Mouse (Mus musculus) monocyte, adult 5-6 weeks (primary cell): Measurements from ENCODE around the gene Fam89b. TPM values are rescaled to one million over a fixed set of nuclear protein-coding genes. Genes with fewer than 3 reads are reported as not detected.

Source experiments
- ATAC-seq: fragments of 153-309, 156-312 bp; replicated peaks from 2 replicates; pipeline ENCODE4 v1.8.0; 2017; ENCODE audit warnings: mild to moderate bottlenecking; ENCODE audit not compliant: low TSS enrichment, insufficient number of reproducible peaks, severe bottlenecking, poor library complexity, low FRiP score
- total RNA-seq: library from RNA; stranded (forward); fragments of 200-1000, 200-491, 200-594 nt; gene quantifications from 3 replicates; pipeline ENCODE4 v1.2.3, GENCODE M21; 2017

Gene Fam89b
- 33.1 to 54.4 TPM (median 45.1 TPM) in 3 replicates for total RNA-seq

DNA sequence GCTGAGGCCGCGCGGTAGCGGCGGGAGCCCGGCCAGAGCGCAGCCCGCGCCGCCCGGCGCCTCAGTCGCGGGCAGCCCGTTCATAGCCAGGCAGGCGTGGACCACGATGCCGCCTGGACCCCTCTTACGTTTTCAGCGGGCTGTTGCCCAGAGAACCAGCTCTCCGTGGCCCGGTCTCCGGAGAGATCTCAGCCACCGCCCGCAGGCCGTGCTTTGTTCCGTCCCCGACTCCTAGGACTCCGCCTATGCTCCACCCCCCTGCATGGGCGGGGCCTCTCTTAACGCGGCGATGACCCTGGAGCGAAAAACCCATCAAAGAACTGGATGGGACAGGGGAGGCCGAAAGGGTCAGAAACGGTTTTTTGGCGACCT, at the start of gene Fam89b:
TSS of gene Fam89b (minus strand) at position 210 of the 372 bp plus-strand sequence.
- 0 out of 2 replicates have a peak, but pooled peaks have one; percentile 15 for ATAC-seq

DNA sequence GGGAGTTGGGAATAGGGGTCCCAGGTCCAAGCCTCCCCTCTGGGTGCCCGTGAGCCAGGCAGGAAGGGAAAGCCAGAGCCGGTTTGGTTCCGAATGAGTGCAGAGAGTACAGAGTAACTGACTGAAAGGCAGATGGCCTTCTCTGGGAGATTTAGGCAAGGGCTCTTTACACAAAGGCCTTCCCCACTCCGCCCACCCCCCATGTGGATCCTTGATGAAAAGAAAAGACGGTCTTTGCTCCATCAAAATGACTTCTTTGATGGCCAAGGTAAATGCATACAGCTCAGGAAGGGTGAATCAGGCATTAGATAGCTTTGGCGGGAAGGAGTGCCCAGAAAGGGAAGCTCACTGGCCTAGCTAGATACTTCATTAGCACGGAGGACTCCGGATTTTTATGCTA, 48.9 kb upstream of the Fam89b start:
- ATAC-seq, result no peak

DNA sequence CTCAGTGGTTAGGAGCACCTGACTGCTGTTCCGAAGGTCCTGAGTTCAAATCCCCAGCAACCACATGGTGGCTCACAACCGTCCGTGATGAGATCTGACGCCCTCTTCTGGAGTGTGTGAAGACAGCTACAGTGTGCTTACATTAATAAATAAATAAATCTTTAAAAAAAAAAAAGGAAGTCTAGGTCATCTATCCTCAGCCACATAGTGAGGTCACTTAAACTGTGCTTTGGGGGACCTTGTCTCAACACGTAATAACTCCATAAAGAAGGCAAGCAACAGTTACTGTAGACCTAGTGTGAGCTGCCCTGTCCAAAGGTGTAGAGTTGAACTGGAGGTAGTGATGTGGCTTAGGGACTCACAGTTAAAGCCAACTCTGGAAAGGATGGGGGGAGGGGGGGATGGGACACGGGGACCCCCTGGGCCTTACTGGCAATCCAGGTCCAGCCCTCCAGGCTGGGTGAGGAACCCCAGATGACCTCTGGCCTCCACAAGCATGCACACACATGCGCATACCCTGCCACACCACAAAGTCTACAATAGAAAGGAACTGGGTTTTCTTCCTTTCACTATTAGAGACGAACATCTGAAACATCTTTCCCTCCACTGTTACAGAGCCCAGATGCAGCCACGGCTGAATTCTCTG, 48.1 kb upstream of the Fam89b start:
- no peak for ATAC-seq

- ATAC-seq, result peak; percentile 92
These were observed 41.7 kb upstream of the Fam89b start, which contains the start of gene Scyl1 for GRCm38 (mm10) chr19:5770925-5771860. Gene Scyl1, minus strand, starts transcription at chr19:5771419.

DNA sequence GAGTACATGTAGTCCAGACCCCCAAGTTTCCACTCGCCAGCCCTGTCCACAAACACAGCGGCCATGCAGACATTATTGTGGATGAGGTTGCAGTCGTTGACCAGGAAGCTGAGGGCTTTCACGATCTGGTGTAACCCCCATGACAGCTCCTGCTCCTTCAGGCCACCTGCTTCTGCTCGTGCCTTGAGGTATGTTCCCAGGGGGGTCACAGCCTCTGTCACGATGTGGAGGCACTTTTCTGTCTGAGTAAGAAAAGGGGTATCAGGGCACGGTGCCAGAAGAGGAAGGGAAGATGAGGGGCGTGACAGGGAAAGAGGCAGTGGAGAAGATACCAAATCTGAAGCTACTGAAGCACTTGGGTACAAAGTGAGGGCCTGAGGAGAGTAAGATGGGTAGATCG, 40.9 kb upstream of the Fam89b start:
- no peak for ATAC-seq

GRCm38 (mm10) chr19:5767271-5767670, 37.8 kb upstream of the Fam89b start:
- ATAC-seq, result no peak

DNA sequence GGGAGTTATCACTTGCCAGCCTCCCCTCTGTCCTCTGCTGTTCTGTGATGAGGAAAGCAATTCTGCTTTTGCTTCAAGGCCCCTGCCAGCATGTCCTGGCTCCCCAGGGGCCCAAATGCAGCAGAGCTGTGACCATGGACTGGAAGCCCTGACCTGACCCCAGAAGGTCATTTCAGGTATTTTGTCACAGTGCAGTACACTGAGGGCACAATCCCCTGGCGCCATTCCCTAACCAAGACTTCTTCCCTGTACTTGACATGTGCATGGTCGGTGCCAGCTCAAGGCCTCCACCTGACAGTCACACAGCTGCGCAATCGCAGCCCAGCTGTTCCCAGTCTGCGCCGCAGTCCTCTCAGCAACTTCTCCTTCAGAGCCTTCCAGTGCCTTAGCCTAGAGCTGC, 33.7 kb upstream of the Fam89b start:
- ATAC-seq, result no peak

DNA sequence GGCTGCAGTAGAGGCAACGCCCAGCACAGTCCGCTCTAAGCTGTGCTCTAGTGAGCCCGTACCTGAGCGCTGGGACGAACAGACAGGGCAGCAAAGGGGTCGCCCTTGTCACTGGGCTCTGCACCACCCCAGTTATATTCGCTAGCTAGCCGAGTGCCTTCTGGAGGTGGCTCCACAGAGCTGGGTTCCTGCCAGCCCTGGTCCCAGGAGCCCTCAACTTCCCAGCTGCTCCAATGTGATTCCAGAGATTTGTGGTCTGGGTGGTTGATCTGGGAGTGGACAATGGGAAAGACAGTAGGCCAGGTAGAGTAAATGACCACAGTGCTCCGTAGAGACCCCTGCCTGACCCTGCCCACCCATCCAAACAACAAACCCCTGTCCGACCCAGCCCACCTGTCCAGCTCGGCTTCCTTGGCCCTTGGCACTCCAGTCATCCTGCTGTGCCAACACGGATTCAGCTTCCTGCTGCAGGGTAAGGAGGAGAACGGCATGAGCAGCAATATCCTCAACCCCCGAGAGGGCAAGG, 29.5 kb upstream of the Fam89b start:
- no peak for ATAC-seq

DNA sequence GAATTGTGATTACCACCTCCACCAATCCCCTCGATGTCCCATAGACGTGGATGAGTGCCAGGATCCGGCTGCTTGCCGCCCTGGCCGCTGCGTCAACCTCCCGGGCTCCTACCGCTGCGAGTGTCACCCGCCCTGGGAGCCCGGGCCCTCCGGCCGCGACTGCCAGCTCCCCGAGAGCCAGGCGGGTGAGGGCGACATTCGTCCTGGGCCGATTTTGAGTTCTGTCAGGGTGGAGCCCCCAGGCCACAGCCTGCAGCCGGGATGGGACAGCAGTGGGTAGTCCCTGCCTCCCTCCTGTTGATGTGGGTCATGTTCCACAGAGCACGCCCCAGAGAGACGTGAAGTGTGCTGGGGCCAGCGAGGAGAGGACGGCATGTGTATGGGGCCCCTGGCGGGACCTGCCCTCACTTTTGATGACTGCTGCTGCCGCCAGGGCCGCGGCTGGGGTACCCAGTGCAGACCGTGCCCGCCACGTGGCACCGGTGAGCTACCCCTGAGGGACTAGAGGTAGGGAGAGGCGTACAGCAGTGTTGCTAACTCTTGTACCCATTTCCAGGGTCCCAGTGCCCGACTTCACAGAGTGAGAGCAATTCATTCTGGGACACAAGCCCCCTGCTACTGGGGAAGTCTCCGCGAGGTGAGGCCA, 27.7 kb upstream of the Fam89b start:
- no peak for ATAC-seq

- no peak for ATAC-seq
These were observed 27.0 kb upstream of the Fam89b start for GRCm38 (mm10) chr19:5756321-5756985.

DNA sequence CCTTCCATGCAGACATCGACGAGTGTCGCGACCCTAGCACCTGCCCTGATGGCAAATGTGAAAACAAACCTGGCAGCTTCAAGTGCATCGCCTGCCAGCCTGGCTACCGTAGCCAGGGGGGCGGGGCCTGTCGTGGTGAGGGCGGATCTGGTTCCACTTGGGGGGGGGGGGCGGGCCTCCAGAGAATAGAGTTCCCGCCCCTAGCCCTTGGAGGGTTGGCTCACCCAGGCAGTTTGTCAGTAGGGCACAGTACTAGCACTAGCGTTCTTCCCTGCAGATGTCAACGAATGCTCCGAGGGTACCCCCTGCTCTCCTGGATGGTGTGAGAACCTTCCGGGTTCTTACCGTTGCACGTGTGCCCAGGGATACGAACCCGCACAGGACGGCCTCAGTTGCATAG, 22.3 kb upstream of the Fam89b start:
- ATAC-seq, result no peak

DNA sequence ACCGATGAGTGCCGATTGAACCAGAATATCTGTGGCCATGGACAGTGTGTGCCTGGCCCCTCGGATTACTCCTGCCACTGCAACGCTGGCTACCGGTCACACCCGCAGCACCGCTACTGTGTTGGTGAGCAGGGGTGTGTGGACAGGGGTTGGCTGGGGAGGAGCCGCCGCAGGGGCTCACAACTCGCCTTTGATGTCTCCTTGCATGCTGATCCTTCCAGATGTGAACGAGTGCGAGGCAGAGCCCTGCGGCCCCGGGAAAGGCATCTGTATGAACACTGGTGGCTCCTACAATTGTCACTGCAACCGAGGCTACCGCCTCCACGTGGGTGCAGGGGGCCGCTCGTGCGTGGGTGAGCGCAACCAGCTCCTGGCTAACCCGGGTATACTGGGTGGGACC, 21.5 kb upstream of the Fam89b start:
- ATAC-seq, result no peak

DNA sequence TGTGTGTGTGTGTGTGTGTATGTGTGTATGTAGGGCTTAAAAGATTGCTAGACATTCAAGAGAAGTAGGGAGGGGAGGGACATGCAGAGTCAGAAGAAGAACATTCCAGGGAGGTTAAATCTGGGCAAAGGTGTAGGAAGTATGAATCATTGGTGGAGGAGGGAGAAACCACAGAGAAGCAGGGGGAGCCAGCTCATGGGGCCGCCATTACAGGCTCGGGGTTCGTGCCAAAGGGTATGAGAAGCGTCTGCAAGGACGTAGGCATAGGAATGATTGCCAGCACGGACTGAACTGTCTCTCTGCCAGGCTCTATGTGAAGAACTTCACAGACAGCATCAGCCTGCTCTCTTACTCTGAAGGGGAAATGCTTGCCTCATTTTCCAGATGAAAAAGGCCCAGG, 20.0 kb upstream of the Fam89b start:
- ATAC-seq, result no peak

GRCm38 (mm10) chr19:5746907-5747363, 17.5 kb upstream of the Fam89b start:
- no peak for ATAC-seq

GRCm38 (mm10) chr19:5745756-5746710, 16.6 kb upstream of the Fam89b start:
- no peak for ATAC-seq

GRCm38 (mm10) chr19:5743576-5743975, 14.1 kb upstream of the Fam89b start:
- peak; percentile 37 for ATAC-seq

DNA sequence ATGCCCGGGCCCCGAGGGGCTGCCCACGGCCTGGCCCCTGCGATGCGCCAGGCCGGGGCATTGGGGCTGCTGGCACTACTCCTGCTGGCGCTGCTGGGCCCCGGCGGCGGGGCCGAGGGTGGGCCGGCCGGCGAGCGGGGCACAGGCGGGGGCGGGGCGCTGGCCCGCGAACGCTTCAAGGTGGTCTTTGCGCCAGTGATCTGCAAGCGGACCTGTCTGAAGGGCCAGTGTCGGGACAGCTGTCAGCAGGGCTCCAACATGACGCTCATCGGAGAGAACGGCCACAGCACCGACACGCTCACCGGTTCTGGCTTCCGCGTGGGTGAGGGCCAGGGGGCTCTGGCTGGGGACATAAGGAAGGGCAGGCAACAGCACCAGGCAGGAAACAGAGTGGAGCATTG, 12.8 kb upstream of the Fam89b start:
- no peak for ATAC-seq
